Mouse (Mus musculus) bone marrow, adult 2 months (tissue): Measurements from ENCODE around the gene Lsg1.

Source experiments
- CTCF ChIP-seq: fragments of 200-500 bp; IDR thresholded peaks from 2 replicates; pipeline ENCODE4 v1.5.1; 2011; ENCODE audit warnings: low read length, control low read depth; ENCODE audit not compliant: control insufficient read depth, insufficient read depth
- POLR2A ChIP-seq: fragments of 200-500 bp; IDR thresholded peaks from 2 replicates; pipeline ENCODE4 v1.6.1; 2011; ENCODE audit warnings: low read depth, mild to moderate bottlenecking, control low read depth, low read length, borderline replicate concordance; ENCODE audit not compliant: control insufficient read depth

DNA sequence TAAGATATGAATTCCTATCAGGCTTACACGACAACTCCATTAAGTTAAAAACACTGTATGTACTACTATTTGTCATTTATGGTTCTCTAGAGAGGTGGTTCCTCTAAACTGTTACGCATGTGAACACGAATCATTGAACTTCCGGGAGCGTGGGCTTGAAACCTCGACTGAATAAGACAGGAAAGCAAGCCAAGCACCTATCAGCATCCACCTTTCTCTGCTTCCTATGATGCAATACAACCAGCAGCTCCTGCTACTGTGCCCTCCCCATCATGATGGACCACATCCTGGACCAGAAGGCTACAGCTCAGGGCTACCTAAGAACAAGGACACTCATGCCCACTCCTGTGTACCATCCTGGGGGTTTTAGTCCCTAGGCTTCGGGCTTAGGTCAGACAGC, 36.3 kb upstream of the Lsg1 start:
- TF ChIP-seq POLR2A (no peak), CTCF (no peak)
